Mouse (Mus musculus): ENCODE results near the gene Rcsd1. TPM values are rescaled to one million over a fixed set of nuclear protein-coding genes. Genes with fewer than 3 reads are reported as not detected.

The Rcsd1 gene
- total and polyA plus RNA-seq, 2 experiments from 2014 or later, result 94.0 to 116 TPM

GRCm38 (mm10) chr1:165748053-165748452 is 38.5 kb upstream of the Rcsd1 start:
- WGBS, result 17% methylated on average over 11 of the region's 11 CpGs
- Histone ChIP-seq H3K27ac (ENCODE audit: low read depth) (no peak overlapping the region), H3K4me2 (ENCODE audit: low read depth, low read length) (no peak overlapping the region), H3K36me3 (replicated peaks; ENCODE audit: control insufficient read depth, insufficient read depth, low read length) (no peaks in the 10 kb centered on the region), H3K4me1 (ENCODE audit: control insufficient read depth, insufficient read depth) (peaks cover 20% of the 10 kb centered on the region; the same call in 1 of the 2 replicates), H3K27me3 (ENCODE audit: control insufficient read depth, insufficient read depth, low read length) (no peaks in the 10 kb centered on the region), H3K9ac (replicated peaks; ENCODE audit: low read depth, low read length) (no peak overlapping the region), H3K9me3 (replicated peaks; ENCODE audit: control insufficient read depth, low read length) (no peaks in the 10 kb centered on the region), H3K4me3 (ENCODE audit: low read depth, low read length) (no peak overlapping the region)
- DNase-seq (ENCODE audit: low spot score) (peak; percentile 23), ATAC-seq (ENCODE audit: insufficient read depth, low read depth) (peak; percentile 72)
- TF ChIP-seq CTCF (IDR thresholded peaks at IDR 0.05; ENCODE audit: low read depth) (no peak), EP300 (IDR thresholded peaks at IDR 0.05; ENCODE audit: low read depth) (no peak)

DNA sequence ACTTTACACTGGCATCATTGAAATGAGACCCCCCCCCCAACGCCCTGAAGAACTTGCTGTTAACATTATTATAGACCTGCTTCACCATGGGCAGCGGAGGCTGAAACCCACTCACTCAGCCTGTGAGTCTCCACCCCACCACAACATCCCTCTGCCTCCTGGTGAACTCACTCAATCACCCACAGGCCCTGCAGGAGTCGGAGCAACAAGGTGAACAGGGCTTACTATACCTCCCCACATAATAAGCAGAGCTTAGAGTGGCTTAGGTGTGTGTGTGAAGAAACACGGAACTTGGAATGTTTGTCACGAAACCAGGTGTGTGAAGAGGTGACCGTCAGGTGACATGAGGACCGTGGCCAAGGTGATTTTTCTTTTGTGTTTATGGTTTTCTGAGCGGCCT is 32.4 kb upstream of the Rcsd1 start:
- no peak overlapping the region for H3K9ac ChIP-seq (replicated peaks; ENCODE audit: low read depth, low read length)
- H3K27me3 ChIP-seq (ENCODE audit: control insufficient read depth, insufficient read depth, low read length), result no peaks in the 10 kb centered on the region
- DNase-seq (ENCODE audit: low spot score) (no peak), ATAC-seq (ENCODE audit: insufficient read depth, low read depth) (no peak)
- no peaks in the 10 kb centered on the region for H3K9me3 ChIP-seq (replicated peaks; ENCODE audit: control insufficient read depth, low read length)
- 89% methylated on average over 8 of the region's 8 CpGs for WGBS
- TF ChIP-seq CTCF (IDR thresholded peaks at IDR 0.05; ENCODE audit: low read depth) (no peak), EP300 (IDR thresholded peaks at IDR 0.05; ENCODE audit: low read depth) (no peak)
- no peaks in the 10 kb centered on the region; the same call in 1 of the 2 replicates for H3K4me1 ChIP-seq (ENCODE audit: control insufficient read depth, insufficient read depth)
- no peak overlapping the region for H3K27ac ChIP-seq (ENCODE audit: low read depth)
- no peak overlapping the region for H3K4me3 ChIP-seq (ENCODE audit: low read depth, low read length)
- no peak overlapping the region for H3K4me2 ChIP-seq (ENCODE audit: low read depth, low read length)
- H3K36me3 ChIP-seq (replicated peaks; ENCODE audit: control insufficient read depth, insufficient read depth, low read length), result no peaks in the 10 kb centered on the region

GRCm38 (mm10) chr1:165738985-165739384 is 29.4 kb upstream of the Rcsd1 start:
- no peak overlapping the region for H3K4me2 ChIP-seq (ENCODE audit: low read depth, low read length)
- H3K27ac ChIP-seq (ENCODE audit: low read depth), result no peak overlapping the region
- no peaks in the 10 kb centered on the region for H3K27me3 ChIP-seq (ENCODE audit: control insufficient read depth, insufficient read depth, low read length)
- H3K4me1 ChIP-seq (ENCODE audit: control insufficient read depth, insufficient read depth), result no peaks in the 10 kb centered on the region; the same call in 1 of the 2 replicates
- 84% methylated on average over 1 of the region's 1 CpGs for WGBS
- DNase-seq (ENCODE audit: low spot score) (no peak), ATAC-seq (ENCODE audit: insufficient read depth, low read depth) (no peak)
- TF ChIP-seq EP300 (IDR thresholded peaks at IDR 0.05; ENCODE audit: low read depth) (no peak), CTCF (IDR thresholded peaks at IDR 0.05; ENCODE audit: low read depth) (no peak)
- H3K9ac ChIP-seq (replicated peaks; ENCODE audit: low read depth, low read length), result no peak overlapping the region
- no peak overlapping the region for H3K4me3 ChIP-seq (ENCODE audit: low read depth, low read length)
- no peaks in the 10 kb centered on the region for H3K36me3 ChIP-seq (replicated peaks; ENCODE audit: control insufficient read depth, insufficient read depth, low read length)
- no peaks in the 10 kb centered on the region for H3K9me3 ChIP-seq (replicated peaks; ENCODE audit: control insufficient read depth, low read length)

- no peak overlapping the region for H3K27ac ChIP-seq (ENCODE audit: low read depth)
- H3K9ac ChIP-seq (replicated peaks; ENCODE audit: low read depth, low read length), result no peak overlapping the region
- TF ChIP-seq EP300 (IDR thresholded peaks at IDR 0.05; ENCODE audit: low read depth), result no peak
- TF ChIP-seq CTCF (IDR thresholded peaks at IDR 0.05; ENCODE audit: low read depth), result no peak
- H3K36me3 ChIP-seq (replicated peaks; ENCODE audit: control insufficient read depth, insufficient read depth, low read length), result no peaks in the 10 kb centered on the region
- H3K4me2 ChIP-seq (ENCODE audit: low read depth, low read length), result no peak overlapping the region
- ATAC-seq (ENCODE audit: insufficient read depth, low read depth) (no peak), DNase-seq (ENCODE audit: low spot score) (no peak)
- no peaks in the 10 kb centered on the region; the same call in 1 of the 2 replicates for H3K4me1 ChIP-seq (ENCODE audit: control insufficient read depth, insufficient read depth)
- no peaks in the 10 kb centered on the region for H3K27me3 ChIP-seq (ENCODE audit: control insufficient read depth, insufficient read depth, low read length)
- H3K9me3 ChIP-seq (replicated peaks; ENCODE audit: control insufficient read depth, low read length), result no peaks in the 10 kb centered on the region
- no peak overlapping the region for H3K4me3 ChIP-seq (ENCODE audit: low read depth, low read length)
- WGBS, result 58% methylated on average over 3 of the region's 3 CpGs
Measured at GRCm38 (mm10) chr1:165737867-165738266, 28.3 kb upstream of the Rcsd1 start.

DNA sequence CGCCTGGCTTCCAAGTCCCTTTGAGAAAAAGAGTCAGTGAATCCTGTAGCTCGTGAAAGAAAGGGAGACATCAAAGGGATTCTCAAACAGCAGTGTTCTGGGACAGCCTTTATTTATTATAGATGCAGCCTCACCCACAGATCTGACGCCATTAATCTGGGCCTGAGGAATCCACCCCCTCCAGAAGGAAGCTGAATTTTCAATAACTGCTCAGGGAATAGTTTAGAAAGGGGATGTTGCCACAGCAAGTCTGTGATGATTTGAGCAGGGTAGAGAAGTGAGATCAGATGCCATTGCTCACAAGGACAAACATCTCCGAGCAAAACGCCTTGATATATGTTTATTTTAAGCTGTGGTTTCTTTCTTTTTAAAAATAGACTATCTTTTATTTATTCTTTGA is 27.9 kb upstream of the Rcsd1 start:
- Histone ChIP-seq H3K9me3 (replicated peaks; ENCODE audit: control insufficient read depth, low read length) (no peaks in the 10 kb centered on the region), H3K27me3 (ENCODE audit: control insufficient read depth, insufficient read depth, low read length) (no peaks in the 10 kb centered on the region), H3K4me1 (ENCODE audit: control insufficient read depth, insufficient read depth) (no peaks in the 10 kb centered on the region; the same call in 1 of the 2 replicates), H3K4me3 (ENCODE audit: low read depth, low read length) (no peak overlapping the region), H3K9ac (replicated peaks; ENCODE audit: low read depth, low read length) (no peak overlapping the region), H3K27ac (ENCODE audit: low read depth) (no peak overlapping the region), H3K36me3 (replicated peaks; ENCODE audit: control insufficient read depth, insufficient read depth, low read length) (no peaks in the 10 kb centered on the region), H3K4me2 (ENCODE audit: low read depth, low read length) (no peak overlapping the region)
- ATAC-seq (ENCODE audit: insufficient read depth, low read depth), result no peak
- DNase-seq (ENCODE audit: low spot score), result no peak
- TF ChIP-seq EP300 (IDR thresholded peaks at IDR 0.05; ENCODE audit: low read depth) (no peak), CTCF (IDR thresholded peaks at IDR 0.05; ENCODE audit: low read depth) (no peak)
- WGBS, result 68% methylated on average over 5 of the region's 5 CpGs
